Mouse (Mus musculus): ENCODE data around the gene Neil1.
A peak's percentile ranks its signal among the peaks of the same experiment; 100 is the strongest.

The Neil1 gene

DNA sequence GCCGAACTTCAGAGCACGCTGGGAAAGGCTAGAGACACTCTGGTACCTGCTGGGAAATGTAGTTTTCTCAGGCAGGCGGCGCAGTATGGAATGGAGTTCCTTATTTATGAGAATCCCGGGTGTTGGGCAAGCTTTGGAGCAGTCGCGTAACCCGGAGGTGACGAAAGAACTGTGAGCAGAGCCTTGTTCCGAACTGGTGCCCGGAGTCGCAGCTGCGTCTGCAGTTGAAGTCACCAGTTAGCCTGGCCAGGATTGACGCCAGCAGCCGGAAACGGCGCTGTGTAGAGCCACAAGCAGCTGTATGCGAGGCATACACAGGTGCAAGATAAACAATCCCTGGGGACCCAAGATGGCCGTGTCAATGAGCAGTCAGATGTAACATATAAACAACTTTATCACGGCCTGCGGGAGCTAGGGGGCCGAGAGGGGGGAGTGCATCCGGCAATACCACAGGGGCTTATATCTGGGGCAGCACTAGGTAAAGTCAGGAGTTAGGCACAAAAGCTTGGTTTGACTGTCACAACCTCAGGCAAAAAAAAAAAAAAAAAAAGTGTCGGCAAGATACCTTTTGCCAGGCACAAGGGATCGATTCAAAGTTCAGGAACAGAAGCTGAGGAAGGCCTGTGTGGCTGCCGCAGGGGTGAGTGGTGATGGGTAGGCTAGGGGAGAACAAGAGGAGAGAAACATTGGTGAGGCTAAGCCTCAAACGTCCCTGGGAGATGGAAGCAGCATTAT is at the start of gene Neil1:
Gene Neil1, minus strand, starts transcription at position 162 of the 735 bp plus-strand sequence.
- DNase-seq (ENCODE audit: low spot score in 2 of 2), result peak; percentile 93 to 96

GRCm38 (mm10) chr9:57197414-57197813 is 49.3 kb upstream of the Neil1 start:
- no peak for DNase-seq (ENCODE audit: low spot score in 2 of 2)

GRCm38 (mm10) chr9:57196708-57197107 is 48.6 kb upstream of the Neil1 start:
- DNase-seq (ENCODE audit: low spot score in 2 of 2), result no peak

GRCm38 (mm10) chr9:57168411-57168810 is 20.3 kb upstream of the Neil1 start:
- no peak for DNase-seq (ENCODE audit: low spot score in 2 of 2)

- DNase-seq (ENCODE audit: low spot score in 2 of 2), result no peak
Measured at GRCm38 (mm10) chr9:57166173-57166572, 18.1 kb upstream of the Neil1 start.

DNA sequence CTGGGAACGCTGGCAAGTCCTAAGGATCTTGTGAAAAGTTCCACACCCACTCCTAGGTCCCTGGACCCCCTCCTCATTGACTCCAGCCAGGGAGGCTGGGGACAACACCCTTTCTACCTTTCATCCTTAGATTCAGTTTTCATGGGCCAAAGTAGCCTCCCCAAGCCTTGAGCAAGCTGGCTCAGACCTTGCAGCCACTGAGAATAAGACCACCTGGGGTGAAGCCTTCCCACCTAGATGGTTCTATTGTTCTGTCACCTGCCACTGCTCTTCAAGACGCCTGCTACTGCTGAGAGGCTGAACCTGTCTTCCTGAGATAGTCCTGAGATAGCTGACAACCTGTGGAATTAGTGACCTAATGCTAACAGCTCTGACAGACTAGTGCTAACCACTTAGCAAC is 15.0 kb upstream of the Neil1 start:
- DNase-seq (ENCODE audit: low spot score in 2 of 2), result no peak

DNA sequence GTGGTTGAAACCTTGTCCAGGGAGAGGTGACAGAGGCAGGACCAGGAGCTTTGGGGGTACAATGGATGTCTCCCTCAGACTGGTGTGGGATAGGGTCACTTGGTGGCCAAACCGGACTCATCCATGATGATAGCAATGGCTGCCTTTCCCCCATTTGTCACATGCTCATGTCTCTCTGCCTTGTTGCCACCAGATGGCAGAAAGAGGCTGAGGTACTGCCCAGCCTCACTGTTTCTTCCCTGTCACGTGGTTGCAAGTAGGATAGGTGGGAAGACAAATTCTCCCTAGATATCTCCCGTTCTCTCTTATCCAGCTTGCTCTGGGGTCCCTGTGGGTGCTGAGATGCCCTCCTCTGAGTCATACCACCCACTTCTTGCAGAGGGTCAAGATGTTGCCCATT is 14.4 kb upstream of the Neil1 start:
- no peak for DNase-seq (ENCODE audit: low spot score in 2 of 2)

DNA sequence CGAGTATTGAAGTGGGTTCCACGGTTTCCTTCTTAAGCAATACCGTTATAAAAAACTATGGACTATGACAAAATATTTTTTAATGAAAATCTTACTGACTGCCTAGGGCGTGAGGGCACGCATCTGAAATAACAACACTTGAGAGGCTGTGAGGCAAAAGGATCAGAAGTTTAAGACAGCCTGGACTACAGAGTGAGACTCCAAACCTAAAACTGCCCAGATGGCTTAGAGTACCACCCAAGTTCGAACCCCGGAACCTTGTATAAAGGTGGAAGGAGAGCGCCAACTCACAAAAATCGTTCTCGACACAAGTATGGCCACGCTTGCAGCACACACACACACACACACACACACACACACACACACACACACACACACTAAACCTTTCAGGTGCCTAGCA is 10.4 kb upstream of the Neil1 start:
- no peak for DNase-seq (ENCODE audit: low spot score in 2 of 2)

GRCm38 (mm10) chr9:57158013-57158470 is 9.9 kb upstream of the Neil1 start, which contains the start of gene Commd4:
Gene Commd4, minus strand, starts transcription at chr9:57158331.
- DNase-seq (ENCODE audit: low spot score in 2 of 2), result peak; percentile 89 to 95

- DNase-seq (ENCODE audit: low spot score in 2 of 2), result no peak
Measured at GRCm38 (mm10) chr9:57157499-57157898, 9.4 kb upstream of the Neil1 start.

DNA sequence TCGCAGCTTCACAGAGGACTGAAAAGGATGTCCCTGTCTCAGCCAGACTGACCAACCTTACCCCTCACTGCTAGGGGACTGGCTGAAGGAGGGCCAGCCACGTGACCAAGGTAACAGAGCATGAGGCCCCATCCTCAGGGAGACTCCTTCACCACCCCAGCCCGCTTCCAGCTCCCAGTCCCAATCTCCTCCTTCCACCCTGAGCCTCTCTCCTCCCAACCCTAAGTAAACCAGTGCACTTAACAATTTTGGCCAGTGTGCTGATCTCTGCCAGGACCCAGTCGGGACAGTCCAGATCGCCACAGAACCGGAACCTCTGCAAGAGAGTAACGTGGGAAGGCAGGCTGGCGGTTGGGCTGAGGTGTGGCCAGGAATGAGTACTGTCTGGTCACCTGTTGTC is 8.7 kb upstream of the Neil1 start:
- no peak for DNase-seq (ENCODE audit: low spot score in 2 of 2)

GRCm38 (mm10) chr9:57156383-57156782 is 8.3 kb upstream of the Neil1 start:
- no peak for DNase-seq (ENCODE audit: low spot score in 2 of 2)

DNA sequence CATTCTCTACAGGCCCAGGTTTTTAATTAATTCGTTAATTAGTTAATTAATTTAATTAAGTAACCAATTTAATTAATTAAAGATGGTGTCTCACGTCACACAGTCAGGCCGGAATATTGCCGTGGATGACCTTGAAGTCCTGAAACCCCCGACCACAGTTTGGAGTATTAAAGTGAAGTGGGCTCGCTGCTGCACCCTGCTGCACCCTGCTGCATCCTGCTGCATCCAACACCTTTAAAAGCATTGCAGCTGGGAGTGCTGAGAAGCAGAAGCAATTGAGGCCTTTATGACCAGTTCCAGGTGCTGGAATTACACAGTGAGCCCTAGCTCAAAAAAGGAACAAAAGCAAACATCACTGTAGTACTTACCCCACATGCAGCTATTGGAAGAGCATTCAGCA is 4.2 kb upstream of the Neil1 start:
- no peak for DNase-seq (ENCODE audit: low spot score in 2 of 2)

- DNase-seq (ENCODE audit: low spot score in 2 of 2), result no peak
Measured at GRCm38 (mm10) chr9:57150192-57150591, 2.1 kb upstream of the Neil1 start.

GRCm38 (mm10) chr9:57149021-57149420 is 916 bp upstream of the Neil1 start:
- no peak for DNase-seq (ENCODE audit: low spot score in 2 of 2)

- DNase-seq (ENCODE audit: low spot score in 2 of 2), result peak in 1 of 2 experiments; percentile 30
Measured at GRCm38 (mm10) chr9:57147205-57148143, 631 bp downstream of the Neil1 start.

- DNase-seq (ENCODE audit: low spot score in 2 of 2), result no peak
Measured at GRCm38 (mm10) chr9:57146451-57147066, 1.5 kb downstream of the Neil1 start.

- no peak for DNase-seq (ENCODE audit: low spot score in 2 of 2)
Measured at GRCm38 (mm10) chr9:57144830-57145229, 3.3 kb downstream of the Neil1 start.

GRCm38 (mm10) chr9:57143212-57143611 is 4.9 kb downstream of the Neil1 start:
- DNase-seq (ENCODE audit: low spot score in 2 of 2), result no peak

DNA sequence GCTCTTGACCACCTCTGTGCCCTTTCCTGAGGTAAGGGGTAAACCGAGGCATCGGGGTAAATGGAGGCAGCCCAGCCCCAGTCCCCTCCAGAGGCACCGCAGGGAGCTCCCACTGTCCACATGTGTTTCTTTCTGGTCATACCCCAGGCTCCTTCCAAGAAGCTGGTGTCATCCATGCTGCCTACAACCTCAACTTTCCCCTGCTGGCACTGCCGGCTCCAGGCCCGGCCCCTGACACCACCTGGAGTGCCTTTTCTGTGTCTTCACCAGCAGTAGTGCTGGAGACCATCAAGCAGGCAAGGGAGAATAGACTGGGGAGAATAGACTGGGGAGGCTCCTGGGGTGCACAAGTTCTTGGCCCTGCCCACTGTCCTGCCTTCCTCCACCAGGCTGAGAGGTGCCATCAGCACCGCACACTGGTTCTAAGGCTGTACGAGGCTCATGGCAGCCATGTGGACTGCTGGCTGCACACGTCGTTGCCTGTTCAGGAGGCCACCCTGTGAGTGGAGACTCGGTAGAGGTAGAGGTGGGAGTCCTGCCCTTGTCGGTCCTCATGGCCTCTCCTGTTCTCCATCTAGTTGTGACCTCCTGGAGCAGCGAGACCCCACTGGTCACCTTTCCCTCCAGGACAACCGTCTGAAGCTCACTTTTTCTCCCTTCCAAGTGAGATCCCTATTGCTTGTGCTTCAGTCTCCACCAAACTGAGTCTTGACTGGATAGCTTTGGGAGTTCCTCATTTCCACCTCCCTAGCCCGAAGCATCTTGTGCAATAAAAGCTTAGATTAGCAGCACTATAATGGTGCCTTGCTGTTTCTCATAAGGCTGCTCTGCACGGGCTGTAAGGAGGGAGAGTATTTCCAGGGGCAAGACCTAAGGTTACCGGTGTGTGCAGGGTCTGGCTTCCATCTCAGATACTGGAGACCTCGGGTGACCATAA is 6.4 kb downstream of the Neil1 start:
- no peak for DNase-seq (ENCODE audit: low spot score in 2 of 2)

DNA sequence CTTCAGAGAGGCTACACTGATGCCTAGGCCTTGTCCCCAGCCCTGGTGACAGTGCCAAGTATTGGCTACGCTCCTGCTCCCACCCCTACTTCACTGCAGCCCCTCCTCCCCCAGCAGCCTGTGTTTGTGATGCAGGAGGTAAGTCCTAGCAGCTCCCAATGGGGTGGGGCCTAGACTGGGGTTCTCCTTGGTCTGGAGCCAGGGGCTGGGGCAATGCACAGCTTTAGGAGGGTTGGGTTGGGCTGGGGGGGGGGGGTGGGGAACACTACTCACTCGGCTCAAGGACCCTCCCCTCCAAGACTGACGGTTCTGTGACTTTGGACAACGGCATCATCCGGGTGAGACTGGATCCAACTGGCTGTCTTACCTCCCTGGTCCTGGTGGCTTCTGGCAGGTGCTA is 8.5 kb downstream of the Neil1 start:
- DNase-seq (ENCODE audit: low spot score in 2 of 2), result no peak
